Mouse (Mus musculus) R1 (cell line): ENCODE data around the gene Klf9.

Experiments used
- DNase-seq: peaks from one replicate; pipeline ENCODE4 v3.0.0-alpha.2; 2018; ENCODE audit warnings: low read depth, low spot score

Gene Klf9

DNA sequence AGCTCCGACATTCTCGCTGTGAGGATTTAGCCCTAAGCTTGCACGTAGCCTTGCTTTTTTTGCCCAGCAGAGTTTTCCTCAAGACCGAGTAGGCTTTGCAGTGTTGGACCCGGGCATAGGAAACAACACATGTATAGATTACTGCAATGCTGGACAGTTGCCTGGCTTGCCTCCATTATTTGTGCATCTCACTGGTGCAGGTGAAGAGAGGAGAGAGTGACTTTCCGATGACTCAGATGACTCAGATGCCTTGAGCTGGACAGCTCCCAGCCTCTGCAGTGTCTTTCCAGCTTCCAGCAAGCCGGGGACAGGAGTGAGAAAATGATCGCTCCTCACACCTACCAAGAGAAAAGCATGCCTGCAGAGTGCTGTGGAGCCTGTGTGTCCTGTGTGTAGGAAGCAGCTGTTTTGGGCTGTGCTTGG lies 21.4 kb downstream of the Klf9 start:
- DNase-seq = peak; percentile 91

DNA sequence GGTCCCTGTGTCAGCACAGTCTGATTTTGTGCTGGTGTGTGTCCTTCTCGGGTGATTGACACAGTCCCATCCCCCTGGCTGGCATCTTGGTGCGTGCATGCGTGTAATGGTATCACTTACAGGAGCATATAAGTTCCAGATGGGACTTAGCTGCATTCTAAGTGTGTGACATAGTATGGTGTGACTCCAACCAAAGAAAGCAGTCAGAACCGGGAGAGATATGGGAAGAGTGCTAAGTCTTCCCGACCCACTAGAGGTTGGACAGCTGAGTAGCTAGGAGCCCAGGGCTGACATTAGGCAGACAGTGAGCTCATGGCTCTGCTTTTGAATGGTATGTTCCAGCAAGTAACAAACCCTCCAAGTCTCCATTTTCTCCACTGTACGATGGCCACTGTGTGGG lies 21.9 kb downstream of the Klf9 start:
- DNase-seq = no peak

- DNase-seq = no peak
Measured at GRCm38 (mm10) chr19:23163361-23163760, 22.3 kb downstream of the Klf9 start.

DNA sequence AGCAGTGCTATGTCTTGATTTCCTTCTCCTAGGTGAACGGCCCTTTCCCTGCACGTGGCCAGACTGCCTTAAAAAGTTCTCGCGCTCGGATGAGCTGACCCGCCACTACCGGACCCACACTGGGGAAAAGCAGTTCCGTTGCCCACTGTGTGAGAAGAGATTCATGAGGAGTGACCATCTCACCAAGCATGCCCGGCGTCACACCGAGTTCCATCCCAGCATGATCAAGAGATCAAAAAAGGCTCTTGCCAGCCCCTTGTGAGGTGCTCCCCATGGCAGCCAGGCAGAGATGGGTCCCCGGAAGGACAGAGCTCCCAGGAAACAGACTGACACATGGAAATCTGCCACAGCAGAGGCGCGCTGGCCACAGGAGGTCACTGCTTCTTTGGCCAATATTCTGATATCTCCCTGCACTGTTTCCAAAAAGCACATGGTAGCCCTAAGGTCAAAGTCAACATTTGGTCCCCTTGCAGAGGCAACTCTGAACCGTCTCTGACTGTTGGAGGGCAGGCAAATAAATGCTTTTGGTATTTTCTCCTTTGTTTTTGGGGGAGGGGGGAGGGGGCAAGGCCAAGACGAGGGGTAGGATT lies 23.7 kb downstream of the Klf9 start:
- no peak for DNase-seq

DNA sequence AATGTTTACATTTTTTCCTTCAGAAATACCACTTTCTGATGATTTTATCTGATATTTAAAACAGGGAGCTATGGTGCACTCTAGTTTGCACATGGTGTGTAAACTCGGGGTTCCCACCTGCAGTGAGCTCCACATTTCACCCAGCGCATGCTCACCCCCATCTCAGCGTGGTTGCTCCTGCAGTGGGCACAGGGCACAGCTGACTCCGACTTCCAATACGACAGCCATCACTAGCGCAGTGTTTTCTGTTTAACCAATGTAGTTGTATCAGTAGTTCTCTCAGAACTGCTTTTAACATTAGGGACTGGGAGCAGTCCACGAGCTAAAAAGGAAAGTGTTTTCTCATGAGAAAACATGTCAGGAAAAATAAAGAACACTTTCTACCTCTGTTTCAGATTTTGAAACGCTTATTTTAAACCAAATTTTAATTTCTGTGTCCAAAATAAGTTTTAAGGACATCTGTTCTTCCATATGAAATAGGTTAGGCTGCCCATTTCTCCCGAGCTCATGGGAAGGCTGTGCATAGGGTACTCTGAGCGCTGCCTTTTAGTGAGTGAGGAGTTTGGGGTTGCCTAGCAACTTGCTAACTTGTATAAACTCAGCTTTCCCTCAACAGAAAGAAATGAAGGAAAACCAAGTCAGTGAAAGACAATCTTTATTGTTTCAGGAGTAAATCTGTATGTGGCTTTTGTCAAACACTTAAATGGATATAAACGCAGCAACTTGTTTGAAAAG lies 25.7 kb downstream of the Klf9 start:
- DNase-seq = no peak

GRCm38 (mm10) chr19:23168899-23169658 lies 28.1 kb downstream of the Klf9 start:
- peak; percentile 94 for DNase-seq

DNA sequence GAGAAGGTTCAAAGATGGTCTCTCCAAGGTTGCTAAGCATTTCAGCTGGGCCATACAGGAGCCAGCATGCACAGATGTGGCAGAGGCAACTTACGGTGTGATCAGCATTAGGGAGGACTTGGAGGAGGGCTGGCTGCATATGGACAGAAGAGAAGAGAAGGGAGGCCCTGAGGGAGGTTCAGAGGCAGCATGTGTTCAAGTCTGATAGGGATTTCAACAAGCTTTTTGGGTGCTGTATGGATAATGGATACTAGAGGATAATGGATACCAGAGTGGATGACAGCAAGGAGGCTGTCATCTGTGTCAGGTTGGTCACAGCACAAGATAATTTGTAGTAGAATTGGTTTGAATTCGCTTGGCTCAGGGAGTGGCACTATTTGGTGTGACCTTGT lies 28.6 kb downstream of the Klf9 start:
- DNase-seq = no peak

DNA sequence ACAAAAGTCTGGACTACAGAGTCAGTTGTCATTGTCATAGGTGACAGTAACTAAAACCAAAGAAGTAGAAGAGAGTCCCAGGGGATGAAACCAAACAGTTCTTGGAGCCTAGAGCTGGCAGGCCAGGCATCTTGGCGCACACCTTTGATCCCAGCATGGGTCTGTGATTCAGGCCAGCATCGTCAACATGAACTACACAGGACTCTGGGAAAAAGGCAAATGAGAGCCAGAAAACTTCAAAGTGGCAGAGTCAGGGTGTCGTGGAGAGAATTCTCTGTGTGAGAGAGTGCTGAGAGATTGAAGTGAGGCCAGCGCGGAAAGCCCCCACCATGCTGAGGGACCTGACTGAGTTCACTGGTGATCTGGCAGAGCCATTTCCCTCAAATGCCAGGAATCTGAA lies 29.4 kb downstream of the Klf9 start:
- DNase-seq = no peak

DNA sequence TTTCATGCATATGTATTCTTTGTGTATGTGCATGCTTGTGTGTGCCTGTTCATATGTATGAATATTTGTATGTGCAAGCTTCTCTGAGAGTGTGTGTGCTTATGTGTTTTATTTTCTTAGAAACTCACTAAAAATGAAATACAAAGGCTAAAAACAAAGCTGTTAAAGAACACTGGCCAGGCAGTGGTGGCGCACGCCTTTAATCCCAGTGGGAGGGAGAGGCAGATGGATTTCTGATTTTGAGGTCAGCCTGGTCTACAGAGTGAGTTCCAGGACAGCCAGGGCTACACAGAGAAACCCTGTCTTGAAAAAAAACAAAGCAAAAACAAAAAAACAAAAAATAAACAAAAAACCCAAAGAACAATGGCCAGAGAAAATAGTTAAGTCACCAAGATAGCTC lies 30.1 kb downstream of the Klf9 start:
- no peak for DNase-seq

- peak; percentile 79 for DNase-seq
Measured at GRCm38 (mm10) chr19:23175090-23175489, 34.1 kb downstream of the Klf9 start.

- peak; percentile 59 for DNase-seq
Measured at GRCm38 (mm10) chr19:23175511-23175910, 34.5 kb downstream of the Klf9 start.

DNA sequence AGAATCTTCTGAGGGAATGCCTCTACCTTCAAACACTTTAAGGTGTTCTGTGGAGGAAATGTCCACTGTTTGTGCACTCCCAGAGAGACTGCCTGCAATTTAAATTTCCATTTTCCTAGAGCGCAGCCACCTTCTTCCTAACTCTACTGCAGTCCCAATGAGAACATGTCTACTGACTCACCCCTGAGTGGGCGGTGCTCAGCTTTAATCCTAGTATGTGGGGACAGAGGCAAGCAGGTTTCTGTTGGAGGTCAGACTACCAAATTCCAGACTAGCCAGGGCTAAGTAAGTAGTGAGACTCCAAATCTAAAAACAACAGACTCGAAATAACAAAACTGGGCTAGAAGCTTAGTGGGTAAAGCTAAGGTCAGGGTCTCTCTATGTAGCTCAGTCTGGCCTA lies 37.5 kb downstream of the Klf9 start:
- DNase-seq = no peak

- no peak for DNase-seq
Measured at GRCm38 (mm10) chr19:23183493-23183892, 42.5 kb downstream of the Klf9 start.

GRCm38 (mm10) chr19:23184068-23184467 lies 43.0 kb downstream of the Klf9 start:
- no peak for DNase-seq

DNA sequence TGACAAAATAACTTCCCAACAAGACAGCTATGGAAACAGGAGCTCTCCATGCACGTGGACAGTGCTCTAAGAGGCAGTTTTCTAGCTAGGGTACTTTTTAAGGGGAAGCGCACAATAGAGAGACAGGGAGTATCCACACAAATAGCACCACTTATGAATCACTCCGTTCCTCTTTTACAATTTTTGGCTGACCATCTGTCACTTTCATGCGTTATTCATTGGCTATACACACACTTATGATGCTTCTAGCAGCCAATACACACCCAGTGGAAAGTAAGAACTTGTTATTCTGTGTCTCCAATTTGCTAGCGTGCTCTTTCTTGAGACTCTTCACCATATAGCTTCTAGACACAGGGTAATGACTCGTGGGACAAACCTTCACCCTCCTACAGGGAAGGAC lies 46.7 kb downstream of the Klf9 start:
- no peak for DNase-seq

- DNase-seq = no peak
Measured at GRCm38 (mm10) chr19:23188986-23189385, 48.0 kb downstream of the Klf9 start.

DNA sequence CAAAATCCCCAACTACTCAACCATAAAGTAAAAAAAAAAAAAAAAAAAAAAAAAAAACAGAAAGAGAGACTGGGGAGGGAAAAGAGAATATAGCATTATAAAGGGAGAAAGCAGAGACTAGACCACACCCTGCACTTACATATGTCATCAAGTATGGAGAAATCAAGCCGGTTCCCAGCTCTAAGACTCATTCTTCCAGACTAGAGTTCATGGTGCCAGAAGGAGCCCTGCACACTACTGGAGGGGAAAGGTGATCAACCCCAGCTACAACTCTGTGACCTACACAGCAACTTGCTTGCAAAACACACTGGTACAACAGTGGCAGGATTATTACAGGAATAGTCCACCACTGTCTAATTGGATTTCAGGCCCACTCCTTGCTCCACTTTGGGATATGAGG lies 48.7 kb downstream of the Klf9 start:
- no peak for DNase-seq

- DNase-seq = peak; percentile 71
Measured at GRCm38 (mm10) chr19:23191486-23191885, 50.5 kb downstream of the Klf9 start.

- no peak for DNase-seq
Measured at GRCm38 (mm10) chr19:23193076-23193475, 52.0 kb downstream of the Klf9 start.

GRCm38 (mm10) chr19:23202106-23202505 lies 61.1 kb downstream of the Klf9 start:
- DNase-seq = no peak

- no peak for DNase-seq
Measured at GRCm38 (mm10) chr19:23203505-23204053, 62.6 kb downstream of the Klf9 start.

DNA sequence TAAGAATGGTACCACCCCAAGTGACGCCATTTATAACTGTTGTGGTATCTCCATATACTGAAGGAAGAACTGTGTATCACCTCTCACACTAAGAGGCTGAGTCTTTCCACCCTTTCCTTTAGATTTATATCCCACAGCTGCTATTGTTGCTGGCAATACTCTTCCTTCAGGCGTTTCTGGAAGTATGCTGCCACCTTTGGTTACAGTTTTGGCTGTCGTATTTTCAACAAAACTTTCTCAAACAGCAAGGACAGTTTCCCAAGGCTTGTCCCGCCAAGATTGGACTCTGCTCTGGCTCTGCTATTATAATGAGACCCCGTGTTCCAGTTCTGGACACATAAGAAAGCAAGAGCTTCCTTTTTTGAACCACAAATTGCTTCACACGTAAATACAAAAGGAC lies 70.3 kb downstream of the Klf9 start:
- no peak for DNase-seq

GRCm38 (mm10) chr19:23214326-23214725 lies 73.3 kb downstream of the Klf9 start:
- no peak for DNase-seq
